Mouse (Mus musculus) hindbrain, embryonic 11.5 days (tissue): ENCODE results near the gene Trp53tg5. TPM values are rescaled to one million over a fixed set of nuclear protein-coding genes. Genes with fewer than 3 reads are reported as not detected.

ENCODE experiments used
- ATAC-seq: fragments of 200-750 bp; cut with Nextera tagmentation; 2 replicates; pipeline ENCODE4 v1.8.0; 2017; ENCODE audit warnings: mild to moderate bottlenecking, moderate TSS enrichment, moderate library complexity; ENCODE audit not compliant: low FRiP score
- DNase-seq: peaks from one replicate; pipeline ENCODE4 v3.0.0-alpha.2; 2015; ENCODE audit warnings: low spot score
- H3K27ac ChIP-seq: fragments of 300-500 bp; sonication (generic); 2 replicates; pipeline ENCODE4 v1.5.1; 2014; ENCODE audit warnings: mild to moderate bottlenecking, low read depth, low read length
- H3K27me3 ChIP-seq: fragments of 300-500 bp; sonication (generic); 2 replicates; pipeline ENCODE4 v1.6.1; 2014; ENCODE audit warnings: mild to moderate bottlenecking, low read length, moderate library complexity, mixed read lengths; ENCODE audit not compliant: control insufficient read depth, insufficient read depth
- H3K36me3 ChIP-seq: fragments of 300-500 bp; sonication (generic); 2 replicates; pipeline ENCODE4 v1.6.1; 2014; ENCODE audit warnings: mild to moderate bottlenecking, low read length, moderate library complexity, mixed read lengths; ENCODE audit not compliant: control insufficient read depth, insufficient read depth
- H3K4me1 ChIP-seq: fragments of 300-500 bp; sonication (generic); replicated peaks from 2 replicates; pipeline ENCODE4 v1.6.1; 2014; ENCODE audit warnings: low read length, mixed read lengths; ENCODE audit not compliant: control insufficient read depth, insufficient read depth
- H3K4me2 ChIP-seq: fragments of 300-500 bp; sonication (generic); replicated peaks from 2 replicates; pipeline ENCODE4 v1.6.1; 2014; ENCODE audit warnings: mild to moderate bottlenecking, low read depth, low read length
- H3K4me3 ChIP-seq: fragments of 300-500 bp; sonication (generic); 2 replicates; pipeline ENCODE4 v1.5.1; 2014; ENCODE audit warnings: low read depth, low read length
- H3K9ac ChIP-seq: fragments of 300-500 bp; sonication (generic); 2 replicates; pipeline ENCODE4 v1.6.1; 2014; ENCODE audit warnings: low read depth, low read length
- H3K9me3 ChIP-seq: fragments of 300-500 bp; sonication (generic); 2 replicates; pipeline ENCODE4 v1.6.1; 2016; ENCODE audit warnings: low read length; ENCODE audit not compliant: control insufficient read depth
- WGBS: fragments of 180-500 bp; shearing (Covaris S2); extraction: QIAGEN DNeasy Blood & Tissue Kit; methylation state at CpG from one replicate; pipeline ENCODE4 v1.1.7; 2014; 5-methylcytosine and 5-hydroxymethylcytosine counted together
- polyA plus RNA-seq: library from polyadenylated mRNA; unstranded; fragments of >200 nt; fragmentation: Nextera tagmentation; extraction: Ambion mirVana; gene quantifications from 2 replicates; pipeline ENCODE4 v1.2.1, GENCODE M21; 2014

Gene Trp53tg5
- polyA plus RNA-seq, 1 experiment from 2014 or later, result not detected

- Histone ChIP-seq H3K36me3 (no peaks in the 10 kb centered on the region), H3K27me3 (no peaks in the 10 kb centered on the region), H3K9me3 (no peaks in the 10 kb centered on the region), H3K4me2 (no peak overlapping the region), H3K4me1 (0 out of 2 replicates have a peak, but pooled peaks cover 5% of the 10 kb centered on the region), H3K27ac (no peak overlapping the region), H3K4me3 (no peak overlapping the region), H3K9ac (no peak overlapping the region)
- ATAC-seq, result no peak
- WGBS, result 64% methylated on average over 5 of the region's 5 CpGs
- no peak for DNase-seq
Observed at GRCm38 (mm10) chr2:164435216-164436090, 38.1 kb downstream of the Trp53tg5 start.

- Histone ChIP-seq H3K4me2 (no peak overlapping the region), H3K9me3 (no peaks in the 10 kb centered on the region), H3K36me3 (no peaks in the 10 kb centered on the region), H3K4me1 (0 out of 2 replicates have a peak, but pooled peaks cover 5% of the 10 kb centered on the region), H3K9ac (no peak overlapping the region), H3K4me3 (no peak overlapping the region), H3K27me3 (no peaks in the 10 kb centered on the region), H3K27ac (no peak overlapping the region)
- DNase-seq, result no peak
- no peak for ATAC-seq
- 87% methylated on average over 3 of the region's 3 CpGs for WGBS
Observed at GRCm38 (mm10) chr2:164434681-164435080, 38.8 kb downstream of the Trp53tg5 start.

- DNase-seq, result no peak
- no peaks in the 10 kb centered on the region for H3K9me3 ChIP-seq
- no peaks in the 10 kb centered on the region for H3K27me3 ChIP-seq
- WGBS, result 84% methylated on average over 9 of the region's 9 CpGs
- H3K27ac ChIP-seq, result no peak overlapping the region
- no peak overlapping the region for H3K9ac ChIP-seq
- ATAC-seq, result no peak
- no peak overlapping the region for H3K4me2 ChIP-seq
- H3K4me3 ChIP-seq, result no peak overlapping the region
- H3K4me1 ChIP-seq, result 0 out of 2 replicates have a peak, but pooled peaks cover 5% of the 10 kb centered on the region
- H3K36me3 ChIP-seq, result peaks cover 2% of the 10 kb centered on the region; the same call in 1 of the 2 replicates
Observed at GRCm38 (mm10) chr2:164433278-164433895, 40.1 kb downstream of the Trp53tg5 start.

- no peak overlapping the region for H3K27ac ChIP-seq
- DNase-seq, result peak; percentile 19
- no peaks in the 10 kb centered on the region for H3K27me3 ChIP-seq
- 35% methylated on average over 22 of the region's 22 CpGs for WGBS
- H3K4me3 ChIP-seq, result no peak overlapping the region
- 0 out of 2 replicates have a peak overlapping the region, but pooled peaks have one; percentile 4 for H3K9ac ChIP-seq
- H3K36me3 ChIP-seq, result peaks cover 2% of the 10 kb centered on the region; the same call in 1 of the 2 replicates
- H3K4me2 ChIP-seq, result no peak overlapping the region
- no peak for ATAC-seq
- H3K4me1 ChIP-seq, result 0 out of 2 replicates have a peak, but pooled peaks cover 5% of the 10 kb centered on the region
- H3K9me3 ChIP-seq, result no peaks in the 10 kb centered on the region
Observed at GRCm38 (mm10) chr2:164432541-164433191, 40.9 kb downstream of the Trp53tg5 start.

DNA sequence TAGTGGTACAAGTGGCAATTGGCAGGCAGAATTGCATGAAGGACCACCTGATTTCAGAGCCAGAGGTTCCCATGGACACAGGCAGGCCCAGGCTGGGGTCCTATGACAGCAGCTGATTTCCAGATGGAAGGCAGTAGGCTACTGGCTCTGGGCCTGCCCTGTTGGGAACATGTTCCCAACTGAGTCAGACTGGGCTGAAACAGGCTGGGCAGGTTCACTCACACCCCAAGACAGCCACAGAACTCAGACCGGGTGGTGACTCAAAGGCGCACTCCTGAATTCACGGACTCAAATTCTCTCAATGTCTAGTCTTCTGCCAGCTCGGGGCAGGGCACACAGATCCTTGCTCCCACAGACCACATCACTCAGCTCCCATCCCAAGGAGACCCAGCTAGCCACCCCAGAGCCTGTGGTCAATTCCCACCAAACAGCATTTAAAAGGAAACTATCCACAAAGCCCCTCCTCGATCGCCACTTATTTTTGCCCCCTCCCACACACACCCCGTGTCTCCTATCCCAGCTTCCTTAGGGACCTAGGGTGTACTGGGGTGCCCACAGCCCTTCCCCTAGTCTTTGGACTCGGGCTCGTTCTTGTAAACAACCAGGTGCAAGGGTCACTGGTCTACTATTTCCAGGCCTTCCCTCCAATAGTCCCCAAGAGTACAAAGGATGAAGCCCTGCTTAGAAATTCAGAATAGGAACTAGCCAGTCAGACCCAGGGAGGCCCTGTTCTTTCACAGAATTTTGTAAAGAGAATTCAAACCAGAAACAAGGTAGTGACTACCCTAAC lies 41.7 kb downstream of the Trp53tg5 start:
- no peak overlapping the region for H3K4me2 ChIP-seq
- H3K9ac ChIP-seq, result no peak overlapping the region
- peaks cover 2% of the 10 kb centered on the region; the same call in 1 of the 2 replicates for H3K36me3 ChIP-seq
- H3K27me3 ChIP-seq, result no peaks in the 10 kb centered on the region
- H3K4me3 ChIP-seq, result no peak overlapping the region
- DNase-seq, result no peak
- WGBS, result 54% methylated on average over 9 of the region's 9 CpGs
- no peak overlapping the region for H3K27ac ChIP-seq
- 0 out of 2 replicates have a peak, but pooled peaks cover 5% of the 10 kb centered on the region for H3K4me1 ChIP-seq
- no peak for ATAC-seq
- no peaks in the 10 kb centered on the region for H3K9me3 ChIP-seq

DNA sequence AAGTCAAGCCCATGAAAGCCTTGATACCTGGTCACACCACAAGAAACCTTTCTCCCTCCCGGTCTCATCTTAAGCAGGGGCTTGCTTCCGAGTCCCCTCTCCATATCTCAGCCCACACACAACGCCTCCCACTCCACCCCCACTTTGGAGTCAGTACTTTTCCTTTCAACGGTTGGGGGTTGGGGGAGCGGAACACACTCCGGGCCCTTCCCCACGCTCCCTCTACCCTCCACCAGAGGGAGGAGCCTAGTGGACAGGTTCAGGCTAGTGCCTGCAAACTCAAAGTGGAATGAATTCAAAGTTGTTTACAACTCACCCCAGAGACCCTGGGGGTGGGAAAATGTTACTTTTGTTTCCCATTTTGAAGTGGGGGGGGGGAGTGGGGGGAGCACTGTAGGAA lies 42.8 kb downstream of the Trp53tg5 start:
- H3K4me2 ChIP-seq, result no peak overlapping the region
- DNase-seq (peak; percentile 33), ATAC-seq (no peak)
- no peaks in the 10 kb centered on the region for H3K9me3 ChIP-seq
- H3K27ac ChIP-seq, result no peak overlapping the region
- H3K36me3 ChIP-seq, result peaks cover 2% of the 10 kb centered on the region; the same call in 1 of the 2 replicates
- 11% methylated on average over 7 of the region's 7 CpGs for WGBS
- H3K4me3 ChIP-seq, result no peak overlapping the region
- H3K9ac ChIP-seq, result no peak overlapping the region
- H3K4me1 ChIP-seq, result 0 out of 2 replicates have a peak, but pooled peaks cover 5% of the 10 kb centered on the region
- no peaks in the 10 kb centered on the region for H3K27me3 ChIP-seq

- Histone ChIP-seq H3K27me3 (no peaks in the 10 kb centered on the region), H3K36me3 (peaks cover 2% of the 10 kb centered on the region; the same call in 1 of the 2 replicates), H3K4me2 (no peak overlapping the region), H3K4me1 (0 out of 2 replicates have a peak, but pooled peaks cover 5% of the 10 kb centered on the region), H3K9me3 (no peaks in the 10 kb centered on the region), H3K9ac (no peak overlapping the region), H3K27ac (no peak overlapping the region), H3K4me3 (no peak overlapping the region)
- ATAC-seq, result no peak
- WGBS, result 42% methylated on average over 15 of the region's 15 CpGs
- DNase-seq, result no peak
Observed at GRCm38 (mm10) chr2:164429881-164430615, 43.5 kb downstream of the Trp53tg5 start.
